ENCODE assay signal across 12 mouse cellular contexts in the genomic region with DNA sequence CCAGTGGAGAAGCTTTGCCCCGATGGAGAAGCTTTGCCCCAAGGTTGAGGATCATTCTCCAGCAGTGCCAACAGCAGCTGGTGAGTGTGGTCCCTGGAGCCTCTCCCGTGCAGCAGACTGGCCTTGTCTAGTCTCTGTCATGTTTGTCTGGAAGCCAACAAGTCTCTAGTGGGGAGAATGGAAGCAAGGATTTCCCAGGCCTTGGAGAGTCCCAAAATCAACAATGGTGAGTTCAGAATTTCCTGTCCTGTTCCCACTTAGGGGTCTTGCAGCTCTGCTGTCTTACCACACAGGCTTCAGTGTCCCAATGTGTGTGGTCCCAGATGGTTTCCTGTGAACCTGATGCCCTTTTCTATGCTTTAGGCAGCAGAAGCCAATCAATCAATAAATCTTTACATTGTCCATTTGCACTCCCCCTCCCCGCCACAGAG. TPM values are rescaled to one million over a fixed set of nuclear protein-coding genes. Genes with fewer than 3 reads are reported as not detected.
DNase-seq lines count a peak whose midpoint lies in the region; ATAC-seq and TF ChIP-seq lines count a peak whose summit lies in the region.
"Had no signal": no experiment of that assay in that cellular context is flagged by ENCODE, and none has a peak within 500 bp of the region (broad histone marks: within the 10 kb centered on the region; RNA-seq: fewer than 3 reads in every experiment).

No protein-coding gene starts in this region.

- no peak for DNase-seq in intestine, embryonic 14.5 days (ENCODE audit: low spot score)
- DNase-seq in lung, adult 18-20 months, result no peak
- DNase-seq in heart, embryonic 10.5 days (ENCODE audit: low spot score), result peak; percentile 56
- DNase-seq in cerebellum, adult 9-10 months, result no peak
- DNase-seq: cerebellum, postnatal 25 days; liver, embryonic 13.5 days had no signal

- peaks cover 10% of the 10 kb centered on the region; the same call in 1 of the 2 replicates for H3K4me1 ChIP-seq in intestine, embryonic 14.5 days (replicated peaks; ENCODE audit: control insufficient read depth, insufficient read depth, low read length)
- no peaks in the 10 kb centered on the region for H3K4me1 ChIP-seq in intestine, postnatal 0 days (replicated peaks; ENCODE audit: control insufficient read depth, insufficient read depth, low read length)
- H3K4me1 ChIP-seq in lung, embryonic 15.5 days, result peaks cover 32% of the 10 kb centered on the region
- peaks cover 23% of the 10 kb centered on the region for H3K4me1 ChIP-seq in heart, embryonic 10.5 days
- H3K4me1 ChIP-seq in intestine, embryonic 15.5 days (replicated peaks), result 0 out of 2 replicates have a peak, but pooled peaks cover 5% of the 10 kb centered on the region
- H3K4me1 ChIP-seq: embryonic facial prominence, embryonic 15.5 days; forebrain, embryonic 12.5 days; liver, embryonic 13.5 days had no signal

- H3K9me3 ChIP-seq in intestine, embryonic 14.5 days (ENCODE audit: control insufficient read depth, low read length), result no peaks in the 10 kb centered on the region
- no peaks in the 10 kb centered on the region for H3K9me3 ChIP-seq in intestine, postnatal 0 days (ENCODE audit: control insufficient read depth)
- no peaks in the 10 kb centered on the region for H3K9me3 ChIP-seq in lung, embryonic 15.5 days
- H3K9me3 ChIP-seq in heart, embryonic 10.5 days, result no peaks in the 10 kb centered on the region
- H3K9me3 ChIP-seq in intestine, embryonic 15.5 days, result no peaks in the 10 kb centered on the region
- H3K9me3 ChIP-seq: embryonic facial prominence, embryonic 15.5 days; forebrain, embryonic 12.5 days; liver, embryonic 13.5 days had no signal

- H3K4me2 ChIP-seq in intestine, embryonic 14.5 days (ENCODE audit: low read length), result no peak overlapping the region
- no peak overlapping the region for H3K4me2 ChIP-seq in intestine, postnatal 0 days (replicated peaks; ENCODE audit: low read depth)
- no peak overlapping the region for H3K4me2 ChIP-seq in lung, embryonic 15.5 days
- H3K4me2 ChIP-seq in intestine, embryonic 15.5 days (replicated peaks), result no peak overlapping the region
- H3K4me2 ChIP-seq: embryonic facial prominence, embryonic 15.5 days; forebrain, embryonic 12.5 days; liver, embryonic 13.5 days had no signal

- H3K4me3 ChIP-seq in intestine, embryonic 14.5 days (ENCODE audit: low read depth, low read length), result no peak overlapping the region
- no peak overlapping the region for H3K4me3 ChIP-seq in intestine, postnatal 0 days (ENCODE audit: low read depth, low read length)
- H3K4me3 ChIP-seq in lung, embryonic 15.5 days, result no peak overlapping the region
- no peak overlapping the region for H3K4me3 ChIP-seq in heart, embryonic 10.5 days
- H3K4me3 ChIP-seq in intestine, embryonic 15.5 days (replicated peaks), result no peak overlapping the region
- H3K4me3 ChIP-seq: embryonic facial prominence, embryonic 15.5 days; forebrain, embryonic 12.5 days; liver, embryonic 13.5 days had no signal

- H3K27me3 ChIP-seq in intestine, embryonic 14.5 days (replicated peaks; ENCODE audit: control insufficient read depth, insufficient read depth, low read length), result no peaks in the 10 kb centered on the region
- no peaks in the 10 kb centered on the region for H3K27me3 ChIP-seq in intestine, postnatal 0 days (replicated peaks; ENCODE audit: control insufficient read depth, insufficient read depth, low read length)
- no peaks in the 10 kb centered on the region for H3K27me3 ChIP-seq in lung, embryonic 15.5 days
- no peaks in the 10 kb centered on the region for H3K27me3 ChIP-seq in heart, embryonic 10.5 days (ENCODE audit: insufficient read depth, poor library complexity, severe bottlenecking)
- H3K27me3 ChIP-seq in intestine, embryonic 15.5 days (replicated peaks), result no peaks in the 10 kb centered on the region
- H3K27me3 ChIP-seq: embryonic facial prominence, embryonic 15.5 days; forebrain, embryonic 12.5 days; liver, embryonic 13.5 days had no signal

- H3K27ac ChIP-seq in intestine, embryonic 14.5 days (ENCODE audit: low read depth), result peak overlapping the region; percentile 51; the same call in 1 of the 2 replicates
- H3K27ac ChIP-seq in intestine, postnatal 0 days (ENCODE audit: low read depth, low read length), result no peak overlapping the region
- peak overlapping the region; percentile 62 for H3K27ac ChIP-seq in lung, embryonic 15.5 days
- no peak overlapping the region for H3K27ac ChIP-seq in heart, embryonic 10.5 days
- peak overlapping the region; percentile 64; the same call in 1 of the 2 replicates for H3K27ac ChIP-seq in intestine, embryonic 15.5 days
- H3K27ac ChIP-seq: embryonic facial prominence, embryonic 15.5 days; forebrain, embryonic 12.5 days; liver, embryonic 13.5 days had no signal

- no peak for ATAC-seq in intestine, embryonic 14.5 days (replicated peaks; ENCODE audit: low FRiP score, low TSS enrichment, low read depth)
- no peak for ATAC-seq in intestine, postnatal 0 days
- ATAC-seq in lung, embryonic 15.5 days (ENCODE audit: borderline replicate concordance, extremely low read depth, low FRiP score, low TSS enrichment), result peak; percentile 54; the same call in 1 of the 2 replicates
- peak; percentile 83 for ATAC-seq in intestine, embryonic 15.5 days
- ATAC-seq: inflammation-experienced regulatory T-cells, adult 6 months had no signal

- no peak overlapping the region for H3K9ac ChIP-seq in intestine, embryonic 14.5 days (ENCODE audit: low read length)
- H3K9ac ChIP-seq in intestine, postnatal 0 days (ENCODE audit: low read depth, low read length), result no peak overlapping the region
- no peak overlapping the region for H3K9ac ChIP-seq in lung, embryonic 15.5 days
- H3K9ac ChIP-seq in intestine, embryonic 15.5 days, result no peak overlapping the region
- H3K9ac ChIP-seq: embryonic facial prominence, embryonic 15.5 days; forebrain, embryonic 12.5 days; liver, embryonic 13.5 days had no signal

- WGBS in intestine, embryonic 14.5 days, result 50% methylated on average over 3 of the region's 3 CpGs
- 47% methylated on average over 3 of the region's 3 CpGs for WGBS in intestine, postnatal 0 days
- 32% methylated on average over 3 of the region's 3 CpGs for WGBS in lung, embryonic 15.5 days
- WGBS in heart, embryonic 10.5 days, result 51% methylated on average over 3 of the region's 3 CpGs
- WGBS in intestine, embryonic 15.5 days, result 46% methylated on average over 3 of the region's 3 CpGs

- H3K36me3 ChIP-seq in intestine, embryonic 14.5 days (ENCODE audit: control insufficient read depth, insufficient read depth, low read length), result no peaks in the 10 kb centered on the region
- no peaks in the 10 kb centered on the region for H3K36me3 ChIP-seq in intestine, postnatal 0 days (ENCODE audit: control insufficient read depth, insufficient read depth)
- no peaks in the 10 kb centered on the region for H3K36me3 ChIP-seq in lung, embryonic 15.5 days
- no peaks in the 10 kb centered on the region for H3K36me3 ChIP-seq in heart, embryonic 10.5 days
- no peaks in the 10 kb centered on the region for H3K36me3 ChIP-seq in intestine, embryonic 15.5 days
- H3K36me3 ChIP-seq: embryonic facial prominence, embryonic 15.5 days; forebrain, embryonic 12.5 days; liver, embryonic 13.5 days had no signal

- no peak for TF ChIP-seq CTCF in intestine, postnatal 0 days (IDR thresholded peaks at IDR 0.05; ENCODE audit: low read depth)

RNA-seq across cellular contexts. Expression of gene Rap2a, which starts 56.6 kb away (rescaled TPM):
- 14.3 and 21.8 TPM in 2 replicates for polyA plus RNA-seq in intestine, embryonic 14.5 days (2014; fragmentation: Nextera tagmentation; extraction: Ambion mirVana)
- 8.3 and 9.7 TPM in 2 replicates for polyA plus RNA-seq in intestine, postnatal 0 days (2015; fragmentation: Nextera tagmentation; extraction: Ambion mirVana)
- polyA plus RNA-seq in lung, embryonic 15.5 days (2015; fragmentation: Nextera tagmentation; extraction: Ambion mirVana), result 41.2 and 43.2 TPM in 2 replicates
- polyA plus RNA-seq in heart, embryonic 10.5 days (2016; fragmentation: Nextera tagmentation; extraction: Ambion mirVana), result 11.7 and 12.9 TPM in 2 replicates
- 19.8 and 20.8 TPM in 2 replicates for polyA plus RNA-seq in intestine, embryonic 15.5 days (2015; fragmentation: Nextera tagmentation; extraction: Ambion mirVana)

Comparison
In these comparisons a context has a peak if more than half of its experiments do, and no peak if none do; other contexts are left out.
1. ATAC-seq: peak in lung, embryonic 15.5 days (single experiment) and intestine, embryonic 15.5 days (single experiment); none in intestine, embryonic 14.5 days (single experiment) and intestine, postnatal 0 days (single experiment).
2. H3K27ac ChIP-seq: peak in intestine, embryonic 14.5 days (single experiment), lung, embryonic 15.5 days (single experiment) and intestine, embryonic 15.5 days (single experiment); none in intestine, postnatal 0 days (single experiment) and heart, embryonic 10.5 days (single experiment).